Mouse (Mus musculus) NIH3T3 (cell line): ENCODE measurements around the gene Asf1b.
A peak's percentile ranks its signal among the peaks of the same experiment; 100 is the strongest.
"Not testable (repeated sequence)": the region's sequence is repeated elsewhere in the genome, so short reads cannot be mapped to it uniquely, and the experiment has no call there.

ENCODE experiments used
- DNase-seq: peaks from one replicate; pipeline ENCODE4 v3.0.0-alpha.2; 2012; ENCODE audit warnings: low read depth

Asf1b gene

DNA sequence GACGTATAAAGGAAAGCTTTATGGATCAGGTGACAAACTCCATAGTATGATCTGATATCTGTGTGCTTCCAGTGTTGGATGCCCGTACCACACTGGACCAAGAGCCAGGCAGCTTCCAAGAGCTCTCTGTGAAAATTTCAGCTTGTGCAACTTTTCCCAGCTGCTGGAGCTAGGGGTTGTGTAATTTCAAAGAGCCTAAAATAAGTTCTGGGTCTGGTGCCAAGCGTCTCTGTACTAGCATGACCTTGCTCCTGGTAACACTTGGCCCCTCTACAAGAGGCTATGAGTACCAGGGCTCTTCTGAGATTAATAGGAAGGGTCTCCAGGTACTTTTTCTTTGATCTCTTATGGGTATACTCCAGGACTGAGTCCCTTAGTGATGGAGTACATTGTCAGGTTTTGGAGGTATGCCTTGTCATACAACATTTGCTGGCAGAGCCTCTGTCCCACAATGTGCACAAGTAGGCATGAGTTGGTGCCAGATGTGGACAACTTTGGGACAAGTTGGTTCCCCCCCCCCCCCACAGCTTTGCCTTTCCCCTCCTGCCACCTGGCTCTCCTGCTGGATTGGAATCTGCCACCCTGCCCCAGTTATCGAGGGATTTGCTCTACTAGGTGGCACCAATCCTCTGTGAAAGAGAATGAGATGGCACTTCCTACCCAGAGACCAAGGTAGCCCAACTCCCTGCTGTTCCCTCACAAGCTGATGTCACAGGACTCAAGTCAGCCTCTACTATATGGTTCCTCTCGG lies 8.9 kb downstream of the Asf1b start:
- peak; percentile 71 for DNase-seq

- DNase-seq: no peak
These were observed 12.4 kb downstream of the Asf1b start for GRCm38 (mm10) chr8:83967701-83968100.

GRCm38 (mm10) chr8:83971121-83971520 lies 15.8 kb downstream of the Asf1b start:
- DNase-seq: no peak

DNA sequence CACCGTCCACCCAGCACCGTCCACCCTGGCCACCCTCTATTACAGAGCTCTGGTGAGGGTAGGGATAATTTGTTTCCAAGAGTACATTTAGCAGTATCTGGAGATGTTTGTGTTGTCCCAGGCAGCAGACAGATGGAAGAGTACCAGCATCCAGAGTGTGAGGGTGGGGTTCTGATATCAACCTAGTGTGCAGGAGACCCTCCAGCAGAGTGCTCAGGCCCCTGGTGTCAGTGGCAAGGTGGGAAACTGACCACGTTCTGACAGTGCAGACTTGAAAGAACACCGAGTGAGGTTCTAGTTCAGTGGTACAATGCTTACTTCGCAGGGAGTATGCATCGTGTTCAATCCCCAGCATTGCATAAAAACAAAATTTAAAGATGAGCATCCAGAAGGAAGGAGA lies 16.4 kb downstream of the Asf1b start:
- DNase-seq: no peak

DNA sequence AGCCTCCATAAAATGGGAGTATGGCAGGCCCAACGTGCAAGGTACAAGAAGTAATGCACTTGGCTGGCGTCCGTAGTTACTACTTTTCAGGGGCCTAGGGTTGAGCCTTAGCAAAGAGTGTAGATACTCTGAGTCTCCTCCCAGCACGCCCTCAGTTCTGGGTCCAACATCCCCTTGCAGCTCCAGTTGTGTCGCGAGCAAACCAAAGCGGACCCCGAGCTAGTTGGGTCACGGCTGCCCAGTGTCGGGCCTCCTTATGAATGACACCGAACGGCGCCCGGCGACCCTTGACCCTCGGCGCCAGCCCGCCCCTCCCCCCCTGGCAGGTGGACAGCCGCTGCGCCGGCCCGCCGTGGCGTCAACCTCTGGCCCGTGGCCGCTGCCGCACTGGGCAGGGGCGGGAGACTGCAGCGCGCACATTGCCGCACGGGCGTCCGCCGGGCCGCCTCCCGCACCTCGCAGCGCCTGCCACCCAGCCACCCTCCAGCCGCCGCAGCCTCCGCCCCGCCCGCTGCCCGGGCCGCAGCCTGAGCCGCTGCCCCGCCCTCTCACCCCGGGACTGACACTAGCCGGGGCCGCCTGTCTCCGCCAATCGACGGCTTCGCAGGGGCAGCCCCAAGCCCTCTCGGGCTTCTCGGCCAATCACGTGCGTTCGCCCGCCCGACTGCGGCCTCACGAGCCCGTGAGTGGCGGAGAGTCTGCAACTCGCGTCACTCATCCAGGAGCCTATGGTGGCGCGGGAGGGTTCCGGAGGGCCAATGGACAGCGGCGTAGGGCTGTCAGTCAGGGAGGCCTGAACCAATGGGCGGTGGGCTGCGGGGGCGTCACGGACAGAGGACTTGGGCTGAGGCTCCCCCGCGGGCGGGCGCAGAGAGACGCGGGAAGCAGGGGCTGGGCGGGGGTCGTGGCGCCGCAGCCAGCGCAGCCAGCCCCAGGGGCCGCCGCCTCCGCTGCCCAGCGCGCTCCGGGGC lies 17.1 kb downstream of the Asf1b start, which contains the start of gene Prkaca:
TSS of gene Prkaca (plus strand) at position 844 of the 971 bp plus-strand sequence.
- DNase-seq: peak; percentile 98

GRCm38 (mm10) chr8:83973161-83974031 lies 18.1 kb downstream of the Asf1b start:
- no peak for DNase-seq

- DNase-seq: no peak
These were observed 19.2 kb downstream of the Asf1b start for GRCm38 (mm10) chr8:83974521-83974920.

- DNase-seq: peak; percentile 32
These were observed 20.9 kb downstream of the Asf1b start for GRCm38 (mm10) chr8:83976101-83976630.

DNA sequence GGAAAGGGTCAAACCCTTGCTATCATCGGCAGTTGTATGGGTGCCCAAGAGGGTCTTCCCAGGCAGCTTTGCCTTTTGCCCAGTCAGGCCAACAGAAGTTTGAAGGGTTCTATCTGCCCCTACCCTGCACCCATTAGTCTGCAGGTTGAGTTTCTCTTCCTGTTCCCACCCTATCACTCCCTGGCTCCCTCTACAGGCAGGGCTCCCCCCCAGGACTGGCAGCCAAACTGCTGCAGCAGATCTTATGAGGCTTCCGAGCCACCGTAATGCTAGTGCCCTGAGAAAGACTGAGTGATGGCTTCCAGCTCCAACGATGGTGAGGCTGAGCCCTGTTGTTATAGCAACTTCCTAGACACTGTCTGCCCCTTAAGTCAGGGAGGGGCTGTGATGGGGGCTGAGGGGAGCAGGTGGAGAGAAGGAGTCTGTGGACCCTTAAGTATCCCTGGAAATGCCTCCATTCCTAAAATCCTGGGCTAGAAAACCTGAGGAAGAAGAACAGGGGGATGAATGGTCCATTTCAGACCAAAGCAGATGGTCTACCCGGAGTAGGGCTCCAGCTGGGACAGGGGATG lies 21.6 kb downstream of the Asf1b start:
- no peak for DNase-seq

- DNase-seq: no peak
These were observed 22.3 kb downstream of the Asf1b start for GRCm38 (mm10) chr8:83977646-83978045.

GRCm38 (mm10) chr8:83978200-83978599 lies 22.9 kb downstream of the Asf1b start:
- DNase-seq: no peak

DNA sequence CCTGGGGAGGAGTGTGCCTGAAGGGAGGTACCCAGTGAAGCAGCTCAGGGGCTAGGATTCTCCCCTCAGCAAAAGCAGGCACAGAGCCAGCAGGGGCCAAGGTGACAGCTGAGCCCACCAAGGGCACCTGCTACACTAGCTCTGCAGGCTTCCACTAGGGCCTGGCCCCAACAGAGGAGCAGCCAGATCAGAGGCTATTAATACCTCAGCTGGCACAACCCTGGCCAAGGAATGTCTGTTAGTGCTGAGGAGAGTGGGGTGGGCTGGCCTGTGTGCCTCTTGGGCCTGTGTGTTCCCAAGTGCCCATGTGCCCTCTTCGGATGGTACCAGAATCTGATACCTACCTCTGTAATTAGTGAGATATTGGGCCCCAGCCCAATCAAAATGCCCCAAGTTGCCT lies 24.9 kb downstream of the Asf1b start:
- no peak for DNase-seq

- DNase-seq: no peak
These were observed 25.5 kb downstream of the Asf1b start for GRCm38 (mm10) chr8:83980845-83981244.

DNA sequence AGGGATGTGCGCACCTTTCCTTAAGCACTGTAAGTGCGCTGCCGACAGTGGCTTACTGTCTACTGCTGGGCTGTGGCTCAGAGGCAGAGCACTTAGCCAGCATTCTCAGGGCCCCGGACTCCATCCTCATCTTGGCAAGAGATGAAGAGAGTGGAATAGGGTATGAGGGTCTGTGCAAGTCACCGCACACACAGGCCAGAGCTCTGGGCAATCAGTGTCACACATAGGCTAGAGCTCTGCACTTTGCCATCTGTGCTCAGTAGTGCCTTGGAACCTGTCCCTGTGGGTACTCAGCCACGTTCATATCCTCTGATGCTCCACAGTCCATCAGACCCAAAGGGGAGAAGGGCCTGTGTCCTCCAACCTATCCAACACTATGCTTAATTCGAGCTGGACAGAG lies 26.2 kb downstream of the Asf1b start:
- DNase-seq: no peak

GRCm38 (mm10) chr8:83982449-83982848 lies 27.1 kb downstream of the Asf1b start:
- no peak for DNase-seq

DNA sequence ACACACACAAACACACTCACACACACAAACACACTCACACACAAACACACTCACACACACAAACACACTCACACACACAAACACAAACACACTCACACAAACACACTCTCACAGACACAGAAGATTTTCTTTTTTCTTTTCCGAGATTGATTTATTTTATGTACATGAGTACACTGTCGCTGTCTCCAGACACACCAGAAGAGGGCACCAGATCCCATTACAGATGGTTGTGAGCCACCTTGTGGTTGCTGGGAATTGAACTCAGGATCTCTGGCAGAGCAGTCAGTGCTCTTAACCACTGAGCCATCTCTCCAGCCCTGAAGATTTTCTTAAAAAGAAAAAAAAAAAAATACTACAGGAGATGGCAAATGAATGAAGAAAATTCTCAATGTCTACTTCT lies 27.9 kb downstream of the Asf1b start:
- not testable (repeated sequence) for DNase-seq

GRCm38 (mm10) chr8:83989243-83989642 lies 33.9 kb downstream of the Asf1b start:
- DNase-seq: no peak

GRCm38 (mm10) chr8:83990170-83990569 lies 34.9 kb downstream of the Asf1b start:
- no peak for DNase-seq

DNA sequence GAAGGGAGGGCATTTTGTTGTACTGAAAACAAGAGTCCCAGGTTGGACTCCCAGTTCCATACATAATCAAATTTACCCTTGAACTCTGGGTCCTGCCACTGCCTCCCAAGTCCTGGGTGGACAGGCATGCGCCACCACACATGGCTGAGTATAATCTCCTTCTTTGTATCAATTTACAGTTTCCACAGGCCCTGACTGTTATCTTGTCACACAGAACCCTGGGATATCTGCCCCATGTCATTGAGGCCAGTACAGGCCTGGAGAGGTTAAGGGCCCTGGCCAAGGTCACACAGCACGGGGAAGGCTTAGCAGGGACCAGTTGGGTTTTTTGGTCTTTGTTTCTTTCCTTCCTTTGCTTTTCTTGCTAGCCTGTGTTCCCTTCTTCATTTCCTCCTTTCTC lies 37.2 kb downstream of the Asf1b start:
- DNase-seq: no peak

DNA sequence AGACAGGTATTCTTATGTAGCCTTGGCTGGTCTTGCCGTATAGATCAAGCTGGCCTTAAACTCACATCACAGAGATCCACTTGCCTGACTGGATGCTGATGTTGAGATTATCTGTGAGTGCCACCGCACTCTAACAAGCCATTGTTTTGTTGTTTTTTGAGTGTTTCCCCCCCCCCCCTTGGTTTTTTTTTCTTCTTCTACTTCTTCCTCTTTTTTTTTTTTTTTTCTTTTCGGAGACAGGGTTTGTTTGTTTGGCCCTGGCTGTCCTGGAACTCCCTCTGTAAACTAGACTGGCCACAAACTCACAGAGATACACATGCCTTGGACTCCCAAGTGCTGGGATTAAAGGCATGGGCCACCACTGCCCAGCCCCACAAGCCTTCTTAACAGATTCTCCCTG lies 38.7 kb downstream of the Asf1b start:
- DNase-seq: no peak

DNA sequence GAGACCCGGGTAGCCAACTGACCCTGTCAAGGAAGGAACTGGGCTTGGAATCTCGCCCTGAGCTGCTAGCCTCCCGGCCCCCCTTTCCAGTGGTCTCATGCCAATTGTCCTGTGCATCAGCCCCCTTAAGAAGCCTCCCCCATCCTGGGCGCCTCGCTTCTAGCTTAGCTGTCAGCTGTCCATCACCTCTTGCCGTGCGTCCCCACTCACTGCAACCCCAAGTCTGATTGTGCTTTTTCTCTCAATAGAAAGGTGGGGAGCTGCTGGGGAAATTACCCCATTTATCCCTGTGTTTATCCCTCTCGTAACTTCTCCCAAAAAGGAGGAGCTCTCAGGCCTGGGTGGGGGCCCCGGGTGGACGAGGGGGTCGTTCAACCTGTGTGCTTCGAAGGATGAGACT lies 40.7 kb downstream of the Asf1b start:
- no peak for DNase-seq
